Mouse (Mus musculus) E14TG2a.4 (cell line): ENCODE results near the gene Dlx5.

Experiments
- CTCF ChIP-seq: conservative IDR thresholded peaks from 2 replicates; pipeline ENCODE4 v1.5.1; 2014; ENCODE audit warnings: low read length
- NANOG ChIP-seq: IDR thresholded peaks from 2 replicates; pipeline ENCODE4 v1.6.1; 2014; ENCODE audit warnings: borderline replicate concordance, low read length, mixed read lengths
- POU5F1 ChIP-seq: IDR thresholded peaks from 2 replicates; pipeline ENCODE4 v1.6.1; 2014; ENCODE audit warnings: low read length, borderline replicate concordance

- TF ChIP-seq CTCF (no peak), POU5F1 (no peak), NANOG (no peak)
Measured at GRCm38 (mm10) chr6:6851166-6851565, 30.7 kb downstream of the Dlx5 start.
